Mouse (Mus musculus): ENCODE results near the gene Cts8.

DNA sequence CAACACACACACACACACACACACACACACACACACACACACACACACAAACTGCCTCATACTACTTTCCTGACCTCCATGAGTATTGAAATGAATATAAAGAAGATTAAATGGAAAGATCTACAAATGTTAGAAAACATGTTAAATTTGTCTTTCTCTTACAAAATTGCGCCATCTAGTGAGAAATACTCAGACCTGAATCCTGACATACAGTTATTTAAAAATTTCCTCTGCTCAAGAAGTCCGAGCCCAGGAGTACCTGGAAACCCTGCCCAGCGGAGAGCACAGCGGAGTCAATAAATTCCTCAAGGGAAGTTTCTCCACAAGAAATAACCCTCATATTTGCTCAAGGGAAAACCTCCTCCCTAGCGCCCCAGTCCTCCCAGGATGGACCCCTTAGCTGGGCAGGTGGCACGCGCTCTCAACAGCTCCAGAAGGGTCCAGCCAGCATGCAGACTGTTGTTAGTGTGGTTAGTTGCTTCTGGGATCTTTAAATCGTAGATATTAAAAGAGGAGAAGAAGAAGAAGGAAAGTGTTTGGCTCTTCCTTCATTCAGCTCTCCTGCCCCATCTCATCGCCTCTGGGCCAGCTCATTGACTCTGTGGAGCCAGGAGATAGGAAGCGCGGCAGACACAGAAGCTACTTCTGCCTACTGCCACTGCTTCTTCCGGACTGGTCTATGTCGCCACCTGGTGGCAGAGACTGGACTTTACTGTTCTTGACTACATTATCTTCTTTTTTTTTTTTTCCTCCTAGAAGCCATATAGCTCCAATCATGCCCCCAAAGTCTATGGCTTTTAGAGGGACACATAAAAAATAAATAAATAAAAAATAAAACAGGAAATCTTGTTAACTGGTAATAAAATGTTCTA is 13.8 kb downstream of the Cts8 start:
- TF ChIP-seq CTCF (IDR thresholded peaks at IDR 0.05; ENCODE audit: low read depth) (peak; percentile 75), EP300 (IDR thresholded peaks at IDR 0.05; ENCODE audit: low read depth) (no peak)
